Mouse (Mus musculus): ENCODE data around the gene Prps1l3. TPM values are rescaled to one million over a fixed set of nuclear protein-coding genes. Genes with fewer than 3 reads are reported as not detected.

Gene Prps1l3
- polyA plus RNA-seq, 1 experiment from 2014 or later: 29.6 TPM

DNA sequence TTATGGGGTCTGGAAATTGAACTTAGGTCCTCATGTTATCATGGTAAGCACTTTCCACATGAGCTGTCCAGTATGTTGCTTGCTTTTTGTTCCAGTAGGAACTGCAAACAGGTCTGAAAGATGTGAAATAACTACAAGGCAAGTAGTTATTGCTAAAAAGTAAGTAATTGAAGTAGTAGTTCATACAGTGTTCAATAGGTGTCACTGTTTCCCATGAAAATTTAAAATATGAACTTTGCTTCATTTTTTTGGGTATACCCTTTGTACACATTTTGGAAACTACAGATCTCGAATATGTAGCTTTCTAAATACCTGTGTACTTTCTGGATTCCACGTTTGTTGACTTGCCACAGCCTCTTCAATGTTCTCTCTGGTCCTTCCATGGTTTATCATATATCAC, 28.4 kb downstream of the Prps1l3 start:
- H3K36me3 ChIP-seq: no peaks in the 10 kb centered on the region
- no peak overlapping the region for H3K9ac ChIP-seq
- H3K4me3 ChIP-seq: no peak overlapping the region
- no peaks in the 10 kb centered on the region for H3K4me1 ChIP-seq (replicated peaks)
- H3K9me3 ChIP-seq (replicated peaks): no peaks in the 10 kb centered on the region
- ATAC-seq (replicated peaks; ENCODE audit: insufficient number of reproducible peaks, insufficient read depth, low FRiP score, low read depth): no peak
- WGBS: 43% methylated on average over 2 of the region's 2 CpGs
- H3K4me2 ChIP-seq: no peak overlapping the region
- no peaks in the 10 kb centered on the region for H3K27me3 ChIP-seq
- H3K27ac ChIP-seq: no peak overlapping the region

DNA sequence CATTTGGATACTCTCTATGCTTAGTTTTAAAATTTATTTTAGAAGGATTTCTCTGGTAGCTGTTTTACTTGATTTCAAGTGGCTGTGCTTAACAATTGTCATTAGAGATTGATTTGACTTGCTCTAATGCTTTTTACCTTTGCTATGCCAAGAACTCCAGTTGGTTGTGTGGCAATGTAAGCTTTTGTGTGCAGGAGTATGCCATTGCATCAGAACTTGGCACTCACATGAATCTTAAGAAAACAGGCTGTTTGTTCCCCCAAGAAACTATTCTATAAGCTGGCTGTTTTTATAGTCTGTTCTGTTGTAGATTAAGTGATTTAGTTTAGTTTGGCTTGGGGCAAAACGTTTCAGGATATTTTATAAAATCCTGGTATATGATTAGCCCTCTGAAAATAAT, 45.2 kb downstream of the Prps1l3 start:
- Histone ChIP-seq H3K36me3 (no peaks in the 10 kb centered on the region), H3K4me3 (no peak overlapping the region), H3K9me3 (replicated peaks) (no peaks in the 10 kb centered on the region), H3K9ac (no peak overlapping the region), H3K27me3 (no peaks in the 10 kb centered on the region), H3K4me1 (replicated peaks) (no peaks in the 10 kb centered on the region), H3K27ac (no peak overlapping the region), H3K4me2 (no peak overlapping the region)
- ATAC-seq (replicated peaks; ENCODE audit: insufficient number of reproducible peaks, insufficient read depth, low FRiP score, low read depth): no peak
- WGBS: 43% methylated on average over 1 of the region's 1 CpGs

DNA sequence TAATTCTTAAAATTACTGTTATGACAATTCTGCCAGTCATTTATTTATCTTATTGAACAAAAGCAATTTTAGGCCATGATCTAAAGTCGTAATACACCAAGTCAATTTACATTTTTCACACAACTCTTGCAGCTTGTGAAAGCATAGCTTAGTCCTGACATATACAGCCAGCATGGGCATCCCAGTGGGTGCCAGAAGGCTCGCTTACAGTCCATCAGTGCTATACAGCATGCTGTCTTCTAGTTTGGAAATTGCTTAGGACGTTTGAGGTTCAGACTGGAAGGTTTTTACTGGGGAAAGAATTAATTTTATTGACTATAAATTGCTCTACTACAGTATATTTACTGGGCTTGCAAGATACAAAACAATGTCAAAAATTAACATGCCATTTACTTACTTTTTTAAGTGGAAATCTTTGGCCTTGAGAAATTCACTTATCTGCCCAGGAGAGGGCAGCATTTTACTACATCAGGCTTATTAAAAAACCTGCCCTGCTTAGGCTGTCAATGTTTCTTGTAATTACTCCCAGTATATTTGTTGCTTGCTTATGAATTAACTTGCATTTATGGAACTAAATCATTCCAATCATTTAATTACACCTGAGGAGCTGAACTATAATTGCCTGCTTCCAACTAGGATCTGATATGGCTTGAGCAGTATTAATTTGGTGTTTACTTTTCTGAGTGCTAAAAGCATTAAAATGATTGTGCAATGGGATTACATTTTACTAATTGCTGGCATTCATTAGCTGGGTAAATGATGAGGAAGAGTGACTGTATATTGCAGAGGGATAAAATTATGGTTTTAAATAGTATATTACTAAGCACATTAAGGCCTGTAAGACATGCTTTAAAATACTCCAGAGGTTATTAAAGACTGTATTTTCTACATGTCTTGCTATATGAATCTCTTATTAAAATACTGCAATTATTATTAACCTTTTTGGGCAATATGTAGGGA, 51.2 kb downstream of the Prps1l3 start:
- WGBS: 49% methylated on average over 3 of the region's 3 CpGs
- H3K4me3 ChIP-seq: no peak overlapping the region
- no peaks in the 10 kb centered on the region for H3K27me3 ChIP-seq
- no peak overlapping the region for H3K9ac ChIP-seq
- H3K36me3 ChIP-seq: no peaks in the 10 kb centered on the region
- H3K27ac ChIP-seq: no peak overlapping the region
- H3K9me3 ChIP-seq (replicated peaks): no peaks in the 10 kb centered on the region
- no peaks in the 10 kb centered on the region for H3K4me1 ChIP-seq (replicated peaks)
- ATAC-seq (replicated peaks; ENCODE audit: insufficient number of reproducible peaks, insufficient read depth, low FRiP score, low read depth): no peak
- H3K4me2 ChIP-seq: no peak overlapping the region

DNA sequence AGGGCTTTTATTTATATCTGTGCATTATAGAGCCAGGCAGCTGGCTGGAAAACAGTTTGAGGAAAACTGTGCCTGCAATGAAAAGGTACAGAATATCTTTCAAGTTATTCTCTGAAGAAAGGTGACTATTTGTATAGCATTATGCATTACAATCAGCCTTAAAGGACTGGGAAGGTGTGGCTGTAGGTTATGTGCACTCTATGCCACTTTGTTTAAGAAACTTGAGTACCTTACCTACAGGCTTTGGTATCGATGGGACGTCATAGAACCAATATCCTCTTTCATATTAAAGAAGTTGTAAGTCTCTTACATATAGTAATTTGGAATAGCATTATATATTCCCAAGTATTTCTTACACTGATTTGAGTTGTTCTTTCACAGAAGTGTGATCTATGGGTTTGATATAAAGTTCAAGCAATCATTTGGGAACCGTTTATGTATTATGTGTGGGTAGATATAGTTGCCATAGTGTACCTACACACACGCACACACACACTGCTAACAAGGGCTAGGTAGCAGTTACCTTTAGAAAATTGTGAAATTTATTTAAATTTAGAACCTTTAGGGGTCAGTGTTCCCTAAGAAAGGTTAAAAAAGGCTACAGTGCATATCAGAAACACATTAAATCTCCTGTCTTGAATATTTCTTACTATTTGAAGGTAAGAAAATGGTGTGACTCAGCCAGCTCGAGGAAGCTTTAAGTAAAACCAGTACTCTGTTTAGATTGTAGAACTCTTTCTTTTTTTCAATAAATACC, 55.3 kb downstream of the Prps1l3 start:
- no peaks in the 10 kb centered on the region for H3K9me3 ChIP-seq (replicated peaks)
- H3K4me1 ChIP-seq (replicated peaks): no peaks in the 10 kb centered on the region
- H3K27me3 ChIP-seq: no peaks in the 10 kb centered on the region
- WGBS: 75% methylated on average over 5 of the region's 5 CpGs
- H3K27ac ChIP-seq: no peak overlapping the region
- H3K4me2 ChIP-seq: no peak overlapping the region
- ATAC-seq (replicated peaks; ENCODE audit: insufficient number of reproducible peaks, insufficient read depth, low FRiP score, low read depth): no peak
- no peak overlapping the region for H3K4me3 ChIP-seq
- H3K36me3 ChIP-seq: no peaks in the 10 kb centered on the region
- no peak overlapping the region for H3K9ac ChIP-seq

Other genes starting within 250 kb of the Prps1l3 start
- gene Slc25a21, start 32.9 kb upstream of the Prps1l3 start, polyA plus RNA-seq (2015; fragmentation: Nextera tagmentation; extraction: Ambion mirVana): 0.21 and 0.27 TPM in 2 replicates
- 8.0 and 8.2 TPM in 2 replicates for gene Mipol1, start within 50 bp of the Prps1l3 start, polyA plus RNA-seq (2015; fragmentation: Nextera tagmentation; extraction: Ambion mirVana)

Data from heart, embryonic 15.5 days (tissue).